Mouse (Mus musculus): ENCODE data around the gene Cpne6. TPM values are rescaled to one million over a fixed set of nuclear protein-coding genes. Genes with fewer than 3 reads are reported as not detected.

Cpne6 gene
- polyA plus RNA-seq, 1 experiment from 2014 or later = 1.1 TPM

DNA sequence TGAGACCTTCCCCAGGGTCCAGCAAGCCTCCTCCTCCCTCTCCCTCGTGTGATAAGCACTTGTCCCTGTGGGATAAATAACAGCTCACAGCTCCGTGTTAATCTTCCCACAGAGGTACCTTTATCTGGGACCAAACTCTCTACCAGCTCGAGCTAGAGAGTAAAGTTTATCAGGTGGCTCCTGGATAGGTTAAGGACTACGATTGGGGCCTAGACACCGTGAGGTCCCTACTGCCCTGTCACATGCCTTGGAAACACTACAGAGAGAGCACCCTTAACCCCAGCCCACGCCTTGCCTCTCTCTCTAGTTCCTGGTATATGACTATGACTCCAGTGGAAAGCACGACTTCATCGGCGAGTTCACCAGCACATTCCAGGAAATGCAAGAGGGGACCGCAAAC lies 3.7 kb downstream of the Cpne6 start:
- Histone ChIP-seq H3K27me3 (ENCODE audit: insufficient read depth, poor library complexity, severe bottlenecking) (peaks cover 37% of the 10 kb centered on the region), H3K36me3 (no peaks in the 10 kb centered on the region), H3K9me3 (no peaks in the 10 kb centered on the region), H3K27ac (0 out of 2 replicates have a peak overlapping the region, but pooled peaks have one; percentile 23), H3K4me3 (no peak overlapping the region), H3K4me1 (replicated peaks) (peaks cover 53% of the 10 kb centered on the region)
- no peak for DNase-seq (ENCODE audit: low spot score)
- 72% methylated on average over 10 of the region's 10 CpGs for WGBS

DNA sequence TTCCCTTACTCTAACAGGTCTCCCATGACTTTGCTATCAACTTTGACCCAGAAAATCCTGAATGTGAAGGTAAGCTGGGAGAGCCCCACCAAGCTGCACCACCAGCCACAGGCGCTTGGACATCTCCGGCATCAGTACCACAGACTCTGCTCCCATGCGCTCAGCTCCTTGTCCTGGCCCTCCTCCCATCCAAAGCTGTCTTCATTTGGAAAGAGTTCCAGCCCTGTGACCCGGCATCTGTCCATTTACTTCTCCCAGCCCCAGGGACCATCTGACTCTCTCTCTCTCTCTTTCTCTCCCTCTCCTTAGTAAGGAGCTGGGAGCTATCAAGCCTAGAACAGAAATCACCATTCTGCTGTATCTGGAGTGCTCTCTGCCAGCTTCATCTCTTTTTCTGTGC lies 5.6 kb downstream of the Cpne6 start:
- Histone ChIP-seq H3K27ac (peak overlapping the region; percentile 46; the same call in 1 of the 2 replicates), H3K9me3 (no peaks in the 10 kb centered on the region), H3K36me3 (no peaks in the 10 kb centered on the region), H3K27me3 (ENCODE audit: insufficient read depth, poor library complexity, severe bottlenecking) (peaks cover 49% of the 10 kb centered on the region), H3K4me3 (no peak overlapping the region), H3K4me1 (replicated peaks) (peaks cover 56% of the 10 kb centered on the region)
- 91% methylated on average over 4 of the region's 4 CpGs for WGBS
- no peak for DNase-seq (ENCODE audit: low spot score)

DNA sequence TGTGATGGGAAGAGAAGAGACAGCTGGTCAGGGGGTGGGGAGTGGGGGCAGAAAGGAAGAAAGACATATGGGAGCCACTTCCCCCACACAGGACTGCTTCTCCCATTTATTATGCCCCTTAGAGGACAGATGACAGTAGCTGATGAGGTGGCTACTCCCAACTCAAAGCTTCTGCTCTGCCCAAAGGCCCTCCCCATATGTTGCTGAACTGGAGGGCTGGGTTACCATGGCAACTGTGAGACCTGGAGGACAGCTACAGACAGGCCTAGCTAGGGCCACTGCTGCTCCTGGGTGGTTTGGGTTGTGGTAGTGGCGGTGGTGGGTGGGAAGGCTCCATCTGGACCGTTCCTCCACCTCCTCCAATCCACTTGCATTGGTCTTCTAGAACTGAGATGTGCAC lies 8.7 kb downstream of the Cpne6 start:
- Histone ChIP-seq H3K9me3 (no peaks in the 10 kb centered on the region), H3K4me1 (replicated peaks) (peaks cover 53% of the 10 kb centered on the region), H3K36me3 (no peaks in the 10 kb centered on the region), H3K4me3 (no peak overlapping the region), H3K27ac (peak overlapping the region; percentile 64), H3K27me3 (ENCODE audit: insufficient read depth, poor library complexity, severe bottlenecking) (peaks cover 59% of the 10 kb centered on the region)
- 46% methylated on average over 2 of the region's 2 CpGs for WGBS
- peak; percentile 66 for DNase-seq (ENCODE audit: low spot score)

DNA sequence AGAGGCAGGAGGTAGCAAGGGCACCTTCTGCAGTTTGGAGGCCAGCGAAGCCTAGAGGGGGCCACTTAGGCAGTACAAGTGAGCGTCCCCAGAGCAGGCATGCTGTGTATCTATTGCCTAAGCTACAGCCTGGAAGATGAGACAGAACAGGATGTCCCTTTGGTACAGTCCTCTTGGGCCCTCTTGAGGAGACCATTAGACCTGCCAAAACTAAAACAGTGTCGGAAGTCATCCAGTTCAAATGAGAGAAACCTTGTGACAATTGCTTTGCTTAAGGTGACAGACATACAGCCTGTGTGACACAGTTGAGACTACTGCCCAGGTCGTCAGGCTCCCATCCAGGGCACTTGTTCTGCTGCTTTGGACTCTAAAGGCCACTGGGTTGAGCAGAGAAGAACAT lies 9.4 kb downstream of the Cpne6 start:
- WGBS = 58% methylated on average over 4 of the region's 4 CpGs
- no peaks in the 10 kb centered on the region for H3K9me3 ChIP-seq

DNA sequence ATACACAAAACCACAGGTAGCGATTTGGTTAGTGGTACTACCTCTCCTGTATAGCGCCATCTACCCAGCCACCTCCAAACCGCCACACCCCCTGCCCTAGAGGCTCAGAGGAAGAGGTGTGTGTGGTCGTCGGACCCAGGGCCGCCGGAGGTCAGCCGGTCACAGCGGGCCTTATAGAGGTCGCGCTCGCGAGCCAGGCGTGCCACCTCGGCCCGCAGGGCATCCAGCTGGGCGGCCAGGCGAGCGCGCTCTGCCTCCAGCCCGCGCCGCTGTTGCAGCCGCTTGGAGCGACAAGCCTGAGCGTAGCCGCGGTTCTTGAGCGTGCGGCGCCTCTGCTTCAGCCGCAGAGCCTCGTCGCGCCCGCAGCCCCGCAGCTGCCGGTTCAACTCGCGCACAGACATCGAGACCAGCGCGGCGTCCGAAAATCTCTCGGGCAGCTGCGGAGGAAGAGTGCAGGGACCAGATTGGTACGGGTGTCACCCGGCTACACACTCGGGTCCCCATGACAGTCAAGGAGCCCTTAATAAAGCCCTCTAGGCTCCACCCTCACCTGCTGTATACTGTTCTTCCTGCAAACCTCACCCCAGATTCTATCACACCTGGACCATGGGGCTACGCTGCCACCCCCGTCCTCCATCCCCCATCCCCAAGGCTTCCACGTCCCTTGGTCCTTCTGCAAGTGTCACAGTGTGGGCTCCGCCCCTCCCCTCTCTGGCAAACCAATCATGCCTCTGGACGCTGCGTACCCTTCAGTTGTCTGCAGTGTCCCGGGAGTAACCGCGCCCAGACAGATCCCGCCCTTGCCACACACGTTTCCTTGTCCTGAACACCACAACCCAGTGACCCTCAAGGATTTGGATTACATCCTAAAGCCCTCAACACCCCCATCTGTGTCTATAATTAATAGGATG lies 10.5 kb downstream of the Cpne6 start:
- peak; percentile 56 for DNase-seq (ENCODE audit: low spot score)
- no peaks in the 10 kb centered on the region for H3K9me3 ChIP-seq
- peak overlapping the region; percentile 66 for H3K4me3 ChIP-seq
- H3K27ac ChIP-seq = peak overlapping the region; percentile 80
- WGBS = under 1% methylated on average over 61 of the region's 61 CpGs
- peaks cover 68% of the 10 kb centered on the region for H3K27me3 ChIP-seq (ENCODE audit: insufficient read depth, poor library complexity, severe bottlenecking)
- no peaks in the 10 kb centered on the region for H3K36me3 ChIP-seq
- H3K4me1 ChIP-seq (replicated peaks) = peaks cover 51% of the 10 kb centered on the region

More for the DNA sequence above, 9.4 kb downstream of the Cpne6 start:
- H3K36me3 ChIP-seq = no peaks in the 10 kb centered on the region
- H3K27me3 ChIP-seq (ENCODE audit: insufficient read depth, poor library complexity, severe bottlenecking) = peaks cover 66% of the 10 kb centered on the region
- H3K27ac ChIP-seq = peak overlapping the region; percentile 64
- H3K4me1 ChIP-seq (replicated peaks) = peaks cover 51% of the 10 kb centered on the region
- no peak for DNase-seq (ENCODE audit: low spot score)
- H3K4me3 ChIP-seq = no peak overlapping the region

DNA sequence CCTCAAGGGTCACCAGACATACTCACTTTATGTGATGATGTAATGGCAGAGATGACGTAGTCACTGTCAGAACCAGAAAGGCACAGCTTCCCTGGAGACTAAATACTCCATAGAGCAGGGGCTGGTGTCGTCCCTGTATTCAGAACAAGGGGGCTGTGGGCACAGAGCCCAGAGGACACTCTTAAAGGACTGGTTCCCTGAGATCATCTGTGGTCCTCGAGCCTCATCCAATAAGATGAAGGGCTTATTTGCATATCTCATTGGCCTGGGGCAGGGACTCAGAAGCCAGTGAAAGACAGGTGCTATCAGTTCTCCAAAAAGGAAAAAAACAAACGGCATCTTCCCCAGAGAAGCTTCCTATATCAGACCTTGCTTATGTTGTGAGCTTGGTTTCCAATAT lies 13.8 kb downstream of the Cpne6 start:
- WGBS = 61% methylated on average over 4 of the region's 4 CpGs
- H3K27ac ChIP-seq = no peak overlapping the region
- no peaks in the 10 kb centered on the region for H3K36me3 ChIP-seq
- peaks cover 24% of the 10 kb centered on the region for H3K4me1 ChIP-seq (replicated peaks)
- peaks cover 61% of the 10 kb centered on the region for H3K27me3 ChIP-seq (ENCODE audit: insufficient read depth, poor library complexity, severe bottlenecking)
- no peak overlapping the region for H3K4me3 ChIP-seq
- no peak for DNase-seq (ENCODE audit: low spot score)
- H3K9me3 ChIP-seq = no peaks in the 10 kb centered on the region

DNA sequence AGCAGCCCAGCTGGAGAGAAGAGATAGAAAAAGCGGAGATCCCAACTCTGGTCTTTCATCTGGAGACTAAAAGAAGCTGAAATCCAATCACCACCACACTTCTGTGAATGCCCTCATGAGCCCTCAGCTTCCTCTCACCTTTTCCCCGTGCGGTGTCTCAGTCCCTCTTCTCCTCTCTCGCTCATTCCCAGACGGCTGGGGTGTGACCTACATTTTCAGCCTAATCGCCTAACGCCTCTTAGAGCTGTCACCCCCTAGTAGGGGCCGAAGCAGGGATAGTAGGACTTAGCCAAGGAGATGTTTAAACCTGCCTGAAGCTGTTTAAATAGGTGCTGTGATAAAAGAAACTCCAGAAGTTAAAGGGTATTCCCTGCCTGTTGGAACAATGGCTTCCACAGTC lies 14.5 kb downstream of the Cpne6 start, which contains the start of gene Nrl:
TSS of gene Nrl (minus strand) at position 197 of the 400 bp plus-strand sequence.
- 43% methylated on average over 8 of the region's 8 CpGs for WGBS
- Histone ChIP-seq H3K36me3 (no peaks in the 10 kb centered on the region), H3K9me3 (no peaks in the 10 kb centered on the region), H3K4me3 (no peak within 1 kb of the TSS), H3K27me3 (ENCODE audit: insufficient read depth, poor library complexity, severe bottlenecking) (peaks cover 60% of the 10 kb centered on the region), H3K27ac (no peak within 1 kb of the TSS), H3K4me1 (replicated peaks) (peaks cover 16% of the 10 kb centered on the region)
- no peak for DNase-seq (ENCODE audit: low spot score)

DNA sequence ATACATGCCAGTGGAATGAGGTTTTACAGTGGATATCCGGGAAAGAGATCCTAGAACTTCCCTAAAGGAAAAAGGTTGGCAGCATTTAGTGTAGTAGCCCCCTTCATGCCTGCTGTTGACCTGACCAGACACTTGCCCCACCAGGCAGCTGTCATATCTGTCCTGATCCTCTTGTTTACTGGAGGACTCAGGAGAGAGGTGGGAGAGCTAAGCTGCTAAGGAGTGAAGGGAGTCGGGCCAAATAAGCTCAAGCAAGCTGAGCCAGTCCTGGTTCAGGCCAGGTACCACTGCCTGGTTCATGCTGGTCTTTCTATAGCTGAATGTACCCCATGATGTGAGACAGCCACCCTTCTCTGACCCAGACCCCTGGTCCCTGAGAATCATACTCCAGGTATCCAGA lies 16.4 kb downstream of the Cpne6 start:
- no peak for DNase-seq (ENCODE audit: low spot score)
- no peaks in the 10 kb centered on the region for H3K9me3 ChIP-seq
- no peak overlapping the region for H3K27ac ChIP-seq
- no peak overlapping the region for H3K4me3 ChIP-seq
- H3K27me3 ChIP-seq (ENCODE audit: insufficient read depth, poor library complexity, severe bottlenecking) = peaks cover 44% of the 10 kb centered on the region
- no peaks in the 10 kb centered on the region for H3K36me3 ChIP-seq
- 81% methylated on average over 2 of the region's 2 CpGs for WGBS
- no peaks in the 10 kb centered on the region for H3K4me1 ChIP-seq (replicated peaks)

DNA sequence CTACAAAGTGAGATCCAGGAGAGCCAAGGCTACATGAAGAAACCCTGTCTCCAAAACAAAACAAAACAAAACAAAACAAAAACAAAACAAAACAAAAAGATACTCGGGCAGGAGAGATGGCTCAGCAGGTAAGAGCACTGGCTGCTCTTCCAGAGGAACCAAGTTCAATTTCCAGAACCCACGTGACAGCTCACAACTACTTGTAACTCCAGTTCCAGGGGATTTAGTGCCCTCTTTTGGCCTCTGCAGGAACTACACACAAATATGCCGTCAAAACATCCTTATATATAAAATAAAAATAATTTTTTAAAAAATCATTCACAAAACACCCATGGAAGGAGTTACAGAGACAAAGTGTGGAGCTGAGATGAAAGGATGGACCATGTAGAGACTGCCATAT lies 17.7 kb downstream of the Cpne6 start:
- H3K4me1 ChIP-seq (replicated peaks) = no peaks in the 10 kb centered on the region
- no peak overlapping the region for H3K27ac ChIP-seq
- no peaks in the 10 kb centered on the region for H3K9me3 ChIP-seq
- no peaks in the 10 kb centered on the region for H3K36me3 ChIP-seq
- WGBS = 24% methylated on average over 3 of the region's 3 CpGs
- peaks cover 32% of the 10 kb centered on the region for H3K27me3 ChIP-seq (ENCODE audit: insufficient read depth, poor library complexity, severe bottlenecking)
- H3K4me3 ChIP-seq = no peak overlapping the region
- no peak for DNase-seq (ENCODE audit: low spot score)

DNA sequence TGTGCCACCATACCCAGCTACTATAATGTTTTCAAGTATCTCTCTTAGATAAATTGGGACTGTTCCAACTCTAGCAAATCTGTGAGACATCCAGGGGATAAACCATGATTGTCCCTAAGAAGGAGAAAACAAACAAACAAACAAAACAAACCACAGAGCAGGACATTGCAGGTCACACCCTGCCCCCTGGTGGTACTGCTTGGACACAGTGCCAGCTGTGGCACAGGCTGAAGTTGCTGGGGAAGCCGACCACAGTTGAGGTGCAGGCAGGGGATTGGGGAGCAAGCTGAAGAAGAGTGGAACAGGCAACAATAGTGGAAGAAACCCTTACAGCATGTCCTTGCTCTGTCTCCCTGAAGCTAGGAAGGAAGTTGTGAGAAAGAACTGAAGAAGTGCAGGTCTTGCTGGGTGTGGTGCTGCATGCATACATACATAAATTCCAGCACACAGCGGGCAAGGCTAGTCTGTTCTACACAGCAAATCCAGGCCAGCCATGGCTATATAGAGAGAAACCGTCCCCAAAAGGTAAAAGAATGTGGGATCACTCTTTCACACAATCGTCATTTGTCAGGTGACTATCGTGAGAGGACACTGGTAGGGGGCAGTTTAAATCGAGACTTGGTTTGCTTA lies 26.0 kb downstream of the Cpne6 start:
- peak; percentile 42 for DNase-seq (ENCODE audit: low spot score)
- Histone ChIP-seq H3K36me3 (no peaks in the 10 kb centered on the region), H3K27ac (no peak overlapping the region), H3K4me3 (no peak overlapping the region), H3K4me1 (replicated peaks) (peaks cover 18% of the 10 kb centered on the region), H3K27me3 (ENCODE audit: insufficient read depth, poor library complexity, severe bottlenecking) (no peaks in the 10 kb centered on the region), H3K9me3 (no peaks in the 10 kb centered on the region)
- WGBS = 55% methylated on average over 6 of the region's 6 CpGs

DNA sequence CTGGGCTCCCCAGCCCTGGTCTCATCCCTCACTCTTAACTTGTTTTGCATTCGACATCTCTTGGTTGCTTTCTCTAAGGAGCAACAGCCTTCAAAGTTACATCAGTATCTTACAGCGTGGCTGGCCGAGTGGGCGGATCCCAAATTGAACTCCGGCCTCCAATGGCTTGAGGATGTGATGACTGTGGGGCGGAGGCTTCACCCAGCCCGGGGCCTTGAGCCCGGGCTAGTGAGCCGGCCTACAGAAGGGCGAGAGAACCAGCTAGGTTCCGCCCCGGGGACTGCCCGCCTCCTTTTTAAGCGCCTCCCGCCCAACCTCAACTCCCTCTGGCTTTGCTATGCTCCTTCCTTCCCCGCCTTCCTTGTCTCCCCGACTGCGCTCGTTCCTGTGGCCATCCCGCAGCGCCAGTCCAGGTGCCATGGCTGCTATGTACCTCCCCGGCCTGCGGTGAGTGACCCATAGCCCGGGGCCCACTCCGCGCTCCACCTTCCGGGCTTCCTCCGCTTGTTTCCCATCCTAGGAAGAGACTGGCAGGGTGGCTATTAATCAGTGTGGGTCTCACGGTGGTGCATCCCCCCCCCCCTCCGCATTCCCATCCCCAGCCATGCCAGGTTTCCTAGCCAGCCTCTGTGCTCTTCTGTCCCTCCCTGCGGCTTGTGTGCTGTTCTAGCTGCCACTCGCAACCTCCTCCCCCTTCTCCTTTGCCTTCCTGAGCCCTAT lies 30.0 kb downstream of the Cpne6 start, which contains the start of gene Pck2:
TSS of gene Pck2 (plus strand) at position 200 of the 720 bp plus-strand sequence.
- Histone ChIP-seq H3K4me1 (replicated peaks) (peaks cover 22% of the 10 kb centered on the region), H3K9me3 (no peaks in the 10 kb centered on the region), H3K27me3 (ENCODE audit: insufficient read depth, poor library complexity, severe bottlenecking) (no peaks in the 10 kb centered on the region), H3K27ac (peak within 1 kb of the TSS; percentile 90), H3K36me3 (peaks cover 14% of the 10 kb centered on the region), H3K4me3 (peak within 1 kb of the TSS; percentile 74)
- peak; percentile 81 for DNase-seq (ENCODE audit: low spot score)
- WGBS = under 1% methylated on average over 32 of the region's 32 CpGs

DNA sequence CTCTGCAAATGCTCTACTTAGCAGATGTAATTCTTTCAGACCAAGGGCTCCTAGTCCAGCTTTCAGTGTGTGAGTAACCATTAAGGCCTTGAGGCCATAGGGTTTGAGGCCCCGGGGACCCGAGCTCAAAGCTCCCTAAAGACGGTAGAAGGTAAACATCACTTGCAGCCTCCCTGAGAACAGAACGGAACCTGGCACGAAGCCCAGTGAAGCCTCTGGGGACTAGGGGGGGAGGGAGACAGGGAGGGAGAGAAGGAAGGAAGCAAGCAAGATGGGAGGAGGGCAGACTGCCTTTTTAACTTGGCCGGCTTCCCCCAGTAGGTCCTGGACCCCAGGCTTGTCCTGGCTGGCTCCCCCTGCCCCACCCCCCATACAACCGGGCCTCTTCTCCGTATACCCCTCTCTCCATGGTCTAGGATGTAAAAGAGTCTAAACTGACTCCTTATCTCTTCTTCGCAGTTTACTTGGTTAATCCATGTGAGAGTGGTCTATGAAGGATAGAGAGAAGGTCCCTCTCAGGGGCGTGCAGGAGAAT lies 30.6 kb downstream of the Cpne6 start:
- peaks cover 22% of the 10 kb centered on the region for H3K4me1 ChIP-seq (replicated peaks)
- H3K9me3 ChIP-seq = no peaks in the 10 kb centered on the region
- H3K27me3 ChIP-seq (ENCODE audit: insufficient read depth, poor library complexity, severe bottlenecking) = no peaks in the 10 kb centered on the region
- WGBS = 9% methylated on average over 10 of the region's 10 CpGs
- H3K4me3 ChIP-seq = peak overlapping the region; percentile 74
- H3K27ac ChIP-seq = peak overlapping the region; percentile 90
- peak; percentile 46 for DNase-seq (ENCODE audit: low spot score)
- H3K36me3 ChIP-seq = peaks cover 21% of the 10 kb centered on the region
